Mouse (Mus musculus) bone marrow macrophage, adult 2 months (primary cell): Measurements from ENCODE around the gene Hip1r. TPM values are rescaled to one million over a fixed set of nuclear protein-coding genes. Genes with fewer than 3 reads are reported as not detected.

ENCODE experiments used
- H3K27ac ChIP-seq: 2 replicates; pipeline ENCODE4 v1.5.1; 2012; ENCODE audit warnings: low read depth, low read length; ENCODE audit not compliant: insufficient read depth
- H3K4me1 ChIP-seq: 2 replicates; pipeline ENCODE4 v1.6.1; 2012; ENCODE audit warnings: low read length; ENCODE audit not compliant: control insufficient read depth, insufficient read depth
- H3K4me3 ChIP-seq: 2 replicates; pipeline ENCODE4 v1.5.1; 2012; ENCODE audit warnings: mild to moderate bottlenecking, low read length, moderate library complexity; ENCODE audit not compliant: insufficient read depth
- CTCF ChIP-seq: IDR thresholded peaks from 2 replicates; pipeline ENCODE4 v1.5.1; 2012; ENCODE audit warnings: low read depth, mild to moderate bottlenecking, low read length, moderate library complexity
- POLR2A ChIP-seq: IDR thresholded peaks from 2 replicates; pipeline ENCODE4 v1.6.1; 2012; ENCODE audit warnings: mild to moderate bottlenecking, low read depth, low read length, borderline replicate concordance
- polyA plus RNA-seq: library from polyadenylated mRNA; stranded (reverse); fragments of >200 nt; gene quantifications from 2 replicates; pipeline ENCODE4 v1.2.4, GENCODE M21; 2012; ENCODE audit not compliant: missing spikeins, insufficient read depth, insufficient read length

The Hip1r gene
- polyA plus RNA-seq, 1 experiment: 0.51 TPM

GRCm38 (mm10) chr5:124029220-124030035 lies 56.0 kb downstream of the Hip1r start:
- TF ChIP-seq POLR2A: no peak
- no peak for TF ChIP-seq CTCF
- no peak overlapping the region for H3K27ac ChIP-seq
- peaks cover 46% of the 10 kb centered on the region for H3K4me1 ChIP-seq
- no peak overlapping the region for H3K4me3 ChIP-seq

GRCm38 (mm10) chr5:124030386-124031067 lies 57.1 kb downstream of the Hip1r start:
- TF ChIP-seq CTCF (no peak), POLR2A (no peak)
- H3K4me3 ChIP-seq: peak overlapping the region; percentile 77; the same call in 1 of the 2 replicates
- no peak overlapping the region for H3K27ac ChIP-seq
- peaks cover 37% of the 10 kb centered on the region for H3K4me1 ChIP-seq

- TF ChIP-seq CTCF (no peak), POLR2A (no peak)
Observed at GRCm38 (mm10) chr5:124031068-124031955, 57.9 kb downstream of the Hip1r start.

GRCm38 (mm10) chr5:124032001-124032508 lies 58.6 kb downstream of the Hip1r start, which contains the start of gene Vps37b:
TSS of gene Vps37b (minus strand) at chr5:124032270.
- Histone ChIP-seq H3K27ac (peak within 1 kb of the TSS; percentile 24), H3K4me1 (peaks cover 27% of the 10 kb centered on the region), H3K4me3 (peak within 1 kb of the TSS; percentile 77)
- no peak for TF ChIP-seq CTCF
- TF ChIP-seq POLR2A: 0 out of 2 replicates have a peak, but pooled peaks have one; percentile 51

More at GRCm38 (mm10) chr5:124031068-124031955, 57.9 kb downstream of the Hip1r start:
- Histone ChIP-seq H3K4me3 (peak overlapping the region; percentile 77), H3K4me1 (peaks cover 29% of the 10 kb centered on the region), H3K27ac (peak overlapping the region; percentile 24)

- H3K4me3 ChIP-seq: no peak overlapping the region
- peaks cover 21% of the 10 kb centered on the region for H3K4me1 ChIP-seq
- TF ChIP-seq POLR2A (no peak), CTCF (no peak)
- no peak overlapping the region for H3K27ac ChIP-seq
Observed at GRCm38 (mm10) chr5:124034471-124034870, 61.0 kb downstream of the Hip1r start.

- peaks cover 16% of the 10 kb centered on the region for H3K4me1 ChIP-seq
- no peak overlapping the region for H3K27ac ChIP-seq
- TF ChIP-seq POLR2A (no peak), CTCF (no peak)
- H3K4me3 ChIP-seq: no peak overlapping the region
Observed at GRCm38 (mm10) chr5:124035406-124035805, 62.0 kb downstream of the Hip1r start.

- Histone ChIP-seq H3K27ac (no peak overlapping the region), H3K4me3 (no peak overlapping the region), H3K4me1 (peaks cover 12% of the 10 kb centered on the region)
- no peak for TF ChIP-seq CTCF
- TF ChIP-seq POLR2A: no peak
Observed at GRCm38 (mm10) chr5:124035806-124036205, 62.4 kb downstream of the Hip1r start.

- Histone ChIP-seq H3K4me3 (no peak overlapping the region), H3K27ac (no peak overlapping the region)
- TF ChIP-seq CTCF (no peak), POLR2A (no peak)
Observed at GRCm38 (mm10) chr5:124036341-124036740, 62.9 kb downstream of the Hip1r start.

GRCm38 (mm10) chr5:124036836-124037235 lies 63.4 kb downstream of the Hip1r start:
- Histone ChIP-seq H3K27ac (no peak overlapping the region), H3K4me1 (peaks cover 11% of the 10 kb centered on the region)

More at GRCm38 (mm10) chr5:124036341-124036740, 62.9 kb downstream of the Hip1r start:
- peaks cover 11% of the 10 kb centered on the region for H3K4me1 ChIP-seq

More at GRCm38 (mm10) chr5:124036836-124037235, 63.4 kb downstream of the Hip1r start:
- H3K4me3 ChIP-seq: no peak overlapping the region
- TF ChIP-seq CTCF (no peak), POLR2A (no peak)
